Mouse (Mus musculus) heart, postnatal 25 days (tissue): Measurements from ENCODE around the gene Dip2c. TPM values are rescaled to one million over a fixed set of nuclear protein-coding genes. Genes with fewer than 3 reads are reported as not detected.

Source experiments
- DNase-seq: peaks from one replicate; pipeline ENCODE4 v3.0.0; 2022; ENCODE audit warnings: low spot score
- intact Hi-C: fragments of 180-260 bp; cut with DNase I; formaldehyde crosslinking; loops from one replicate; pipeline ENCODE4 v1.15.1; 2025
- total RNA-seq, 2 experiments: library from RNA; stranded (reverse); gene quantifications; 2 replicates each; pipeline ENCODE4 v1.2.3; 2021

The Dip2c gene
- total RNA-seq, 2 experiments from 2014 or later: 41.8 to 46.0 TPM

DNA sequence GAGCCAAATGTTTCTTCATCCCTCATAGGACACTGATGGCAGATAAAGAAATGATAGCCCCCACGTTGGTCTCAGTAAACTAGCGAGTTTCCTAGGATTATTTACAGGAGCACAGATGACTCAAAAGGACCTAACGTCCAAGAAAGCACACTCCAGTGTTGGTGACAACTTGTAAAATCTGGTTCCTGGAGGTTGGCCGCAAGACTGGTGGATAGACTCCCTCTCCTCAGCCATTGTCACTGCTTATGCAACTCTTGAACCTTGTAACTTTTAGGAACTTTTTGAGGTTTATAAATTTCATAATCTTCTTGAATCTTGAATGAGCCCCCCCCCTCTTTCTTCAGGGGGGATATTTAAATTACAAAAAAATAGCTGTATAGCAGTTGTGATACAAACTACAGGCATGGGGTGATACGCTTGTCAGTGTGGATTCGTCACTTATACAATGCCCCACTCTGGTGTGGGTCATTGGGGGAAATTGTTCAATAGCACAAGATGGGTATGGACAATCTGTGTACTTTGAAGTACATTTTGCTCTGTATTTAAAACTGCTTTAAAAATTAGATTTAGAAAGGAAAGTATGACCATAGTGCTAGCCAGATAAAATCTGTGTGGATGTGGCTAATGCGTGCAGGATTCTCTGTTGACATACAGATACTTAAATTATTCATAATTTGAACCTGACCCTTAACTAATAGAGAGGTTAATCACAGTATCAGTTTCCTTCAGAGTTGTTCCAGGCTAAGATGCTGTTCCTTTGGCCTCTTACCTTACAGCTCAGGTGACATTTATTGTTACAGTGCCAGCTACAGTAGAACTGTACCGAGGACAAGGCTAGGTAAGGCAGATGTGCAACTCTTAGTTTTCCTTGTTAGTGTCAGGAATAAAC, 181.3 kb downstream of the Dip2c start:
- DNase-seq: no peak
- intact Hi-C loops: no loop called here

DNA sequence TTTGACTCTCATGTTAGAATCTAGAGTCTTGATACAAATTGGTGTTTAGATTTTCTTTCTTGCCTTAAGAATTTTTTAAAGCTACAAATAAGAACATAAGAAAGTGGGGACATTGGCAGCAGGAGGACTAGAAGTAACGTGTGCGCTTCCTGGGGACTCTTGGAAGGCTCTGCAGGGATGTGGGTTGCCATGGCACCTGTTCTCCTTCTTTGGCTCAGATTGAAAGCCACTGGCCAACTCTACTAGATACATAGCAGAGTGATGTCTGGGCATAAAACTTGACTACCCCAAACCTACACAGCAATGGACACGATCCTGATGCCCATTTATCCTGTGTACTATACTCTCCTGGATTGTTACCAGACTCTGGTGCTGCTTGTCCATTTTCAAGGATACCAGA, 188.1 kb downstream of the Dip2c start:
- DNase-seq: no peak
- intact Hi-C loops: no loop called here

DNA sequence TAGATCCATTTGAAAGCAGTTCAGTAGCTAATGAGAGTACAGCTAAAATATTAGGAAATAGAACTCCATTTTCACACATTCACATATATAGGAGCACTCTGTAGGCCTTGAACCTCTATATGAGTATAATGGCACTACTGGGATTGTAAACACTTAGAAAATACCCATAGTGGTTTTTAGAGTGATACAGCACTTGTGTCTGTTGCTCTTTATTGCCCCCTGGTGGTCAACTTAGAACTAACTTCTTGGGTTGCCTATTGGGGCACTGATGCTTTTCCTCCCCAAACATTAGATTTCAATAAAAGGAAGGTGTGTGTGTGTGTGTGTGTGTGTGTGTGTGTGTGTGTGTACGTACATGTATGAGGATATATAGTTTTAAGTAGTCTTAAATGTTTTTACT, 190.9 kb downstream of the Dip2c start:
- no peak for DNase-seq
- intact Hi-C loops: loop anchor here (5.0 kb wide), 2 partner anchors 115 to 380 kb away; no protein-coding TSS in a partner anchor

DNA sequence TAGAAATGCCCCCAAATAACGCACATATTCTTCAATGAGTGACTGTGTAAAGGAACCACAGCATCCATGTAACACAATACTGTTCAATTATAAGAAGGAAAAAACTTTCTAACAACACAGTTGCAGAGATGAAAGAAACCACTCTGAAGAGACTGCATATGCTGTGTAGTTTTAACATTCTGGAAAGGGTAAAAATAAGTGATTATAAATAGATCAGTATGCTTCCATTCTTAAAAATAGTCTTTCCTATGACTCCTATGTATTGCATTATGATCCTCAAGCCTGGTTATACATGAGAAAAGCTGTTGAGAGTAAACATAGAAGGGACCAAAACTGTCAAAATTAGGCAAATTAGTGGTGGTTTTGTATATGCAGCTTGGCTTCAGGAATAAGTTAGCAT, 197.1 kb downstream of the Dip2c start:
- DNase-seq: no peak
- intact Hi-C loops: no loop called here

DNA sequence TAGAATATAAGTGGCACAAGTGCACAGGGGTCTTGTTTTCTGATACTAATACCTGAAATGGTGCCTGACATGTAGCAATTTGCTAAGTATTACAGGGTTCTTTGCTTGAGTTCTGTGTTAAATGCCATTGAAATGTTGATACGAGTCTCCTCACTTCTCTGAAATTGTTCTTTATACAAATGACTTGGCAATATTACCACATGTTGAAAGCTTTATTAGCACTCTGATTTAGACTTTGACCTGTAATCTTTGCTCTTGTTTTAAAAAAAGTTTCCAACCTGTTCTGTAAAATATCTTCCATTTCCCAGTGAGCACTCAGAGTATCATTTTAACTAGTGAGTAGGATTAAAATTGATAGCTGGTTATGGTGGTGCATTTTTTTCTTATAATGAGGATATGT, 205.4 kb downstream of the Dip2c start:
- intact Hi-C loops: no loop called here
- DNase-seq: no peak

DNA sequence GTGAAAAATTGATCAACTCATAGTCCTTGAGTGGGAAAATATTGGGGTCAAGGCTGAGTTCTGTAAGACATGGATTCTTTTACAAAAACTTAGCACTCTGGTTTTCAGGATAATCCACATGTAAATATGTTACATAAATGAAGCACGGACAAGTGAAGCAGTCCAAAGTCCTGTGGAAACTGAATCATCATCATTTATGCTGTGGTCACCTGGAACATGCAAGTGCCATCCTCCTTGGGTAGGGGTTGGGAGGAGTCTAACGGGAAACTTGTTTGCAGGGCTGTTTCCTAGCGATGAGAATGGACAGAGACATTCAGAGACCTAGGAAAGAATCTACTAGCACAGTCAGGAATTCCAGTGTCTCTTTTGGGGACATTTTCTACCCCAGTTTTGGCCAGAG, 213.4 kb downstream of the Dip2c start:
- intact Hi-C loops: loop anchor here (10.0 kb wide), 1 partner anchor 275 kb away; the partner anchor contains the start of gene Zmynd11
- no peak for DNase-seq

DNA sequence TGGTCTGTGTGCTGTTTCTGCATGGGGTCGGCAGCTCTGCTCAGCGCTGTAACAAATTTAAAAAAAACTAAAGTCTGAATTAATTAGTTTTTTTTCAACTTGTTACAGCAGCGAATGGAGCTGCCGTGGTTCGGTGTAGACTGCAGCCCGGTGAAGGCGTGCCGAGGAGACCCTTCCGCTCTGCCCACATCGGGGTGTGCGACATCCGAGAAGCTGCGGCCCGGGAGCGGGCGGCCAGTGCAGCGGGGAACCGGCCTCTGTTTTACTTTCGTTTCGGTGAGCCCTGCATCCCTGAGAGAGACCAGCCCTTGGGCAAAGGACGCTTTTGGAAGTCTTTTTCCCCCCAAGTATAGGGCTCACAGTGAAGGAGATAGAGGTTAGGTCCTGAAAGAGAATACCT, 218.4 kb downstream of the Dip2c start:
- no peak for DNase-seq
- intact Hi-C loops: loop anchor here (10.0 kb wide), 1 partner anchor 270 kb away; the partner anchor contains the start of gene Zmynd11

DNA sequence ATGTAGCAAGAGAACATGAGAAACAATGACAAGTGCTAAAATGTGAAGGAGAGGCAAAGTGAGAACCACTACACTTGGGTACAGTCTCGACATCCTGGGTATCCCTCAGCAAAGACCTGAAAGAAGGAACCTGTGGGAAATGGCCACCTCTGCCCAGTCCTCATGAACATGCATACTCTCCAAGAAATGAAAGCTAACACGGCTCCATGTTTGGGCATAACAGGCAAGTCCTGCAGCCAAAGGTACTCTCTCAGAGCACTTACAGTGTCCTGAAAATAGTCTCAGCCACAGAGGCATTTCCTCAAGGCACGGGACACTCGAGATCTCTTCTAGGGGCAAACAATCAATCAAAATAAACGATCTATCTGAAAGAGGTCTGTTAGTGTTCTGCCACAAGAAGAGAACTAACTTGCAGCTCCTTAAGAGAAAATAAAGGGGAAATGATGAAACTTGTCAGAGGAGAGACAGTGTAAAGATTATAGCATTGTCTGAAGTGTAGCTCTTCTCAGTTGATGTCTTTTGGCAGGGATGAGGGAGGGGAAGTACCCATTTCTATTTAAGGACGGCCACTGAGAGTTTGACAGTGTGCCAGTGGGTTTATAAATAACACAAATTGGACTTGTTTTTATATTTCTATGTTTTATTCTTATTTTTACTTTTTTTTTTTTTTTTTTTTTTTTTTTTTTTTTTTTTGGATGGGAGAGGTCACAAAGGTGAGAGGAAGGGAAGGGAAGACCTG, 228.0 kb downstream of the Dip2c start:
- intact Hi-C loops: no loop called here
- no peak for DNase-seq

DNA sequence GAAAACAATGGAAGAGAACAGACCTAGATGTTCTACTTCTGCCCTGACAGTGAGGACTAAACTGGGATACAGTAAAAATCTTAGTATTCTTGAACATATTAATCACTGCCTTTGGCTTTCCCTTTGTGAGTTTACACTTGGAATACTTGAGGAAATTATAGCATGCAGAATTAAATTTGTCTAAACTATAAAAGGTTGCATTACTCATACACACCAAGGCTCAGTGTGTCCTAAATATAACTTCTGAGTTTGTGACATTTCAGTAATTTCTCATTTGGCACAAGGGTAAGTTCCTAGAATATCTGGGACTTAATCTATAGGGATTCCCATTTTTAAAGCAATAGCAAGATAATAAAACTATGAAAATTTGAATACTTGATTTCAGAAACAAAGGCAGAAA, 262.2 kb downstream of the Dip2c start:
- intact Hi-C loops: no loop called here
- no peak for DNase-seq

DNA sequence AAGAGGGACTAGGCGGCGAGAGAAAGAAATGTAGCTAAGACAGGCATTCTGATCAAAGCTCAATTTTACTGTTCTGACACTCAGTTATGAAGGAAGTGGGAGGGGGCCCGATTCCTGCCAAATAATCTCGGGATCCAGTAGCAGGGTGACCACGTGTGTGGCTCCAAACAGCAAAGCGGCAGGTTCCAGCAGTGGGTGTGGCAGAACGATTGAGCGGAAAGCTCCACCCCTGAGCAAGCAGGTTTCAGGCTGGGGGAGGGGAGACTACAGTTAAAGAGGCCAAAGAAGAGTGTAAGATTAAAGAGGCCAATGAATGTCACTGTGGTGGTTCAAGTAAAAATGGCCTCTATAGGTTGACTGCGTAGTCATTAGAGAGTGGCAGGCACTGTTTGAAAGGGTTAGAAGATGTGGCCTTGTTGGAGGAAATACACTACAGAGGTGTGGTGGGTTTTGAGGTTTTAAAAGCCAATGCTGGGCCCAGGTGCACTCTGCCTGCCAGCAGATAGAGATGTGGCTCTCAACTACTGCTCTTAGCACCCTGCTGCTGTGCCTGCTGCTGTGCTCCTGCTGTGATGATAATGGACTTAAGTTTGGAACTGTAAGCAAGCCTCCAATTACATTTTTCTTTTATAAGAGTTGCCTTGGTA, 271.5 kb downstream of the Dip2c start:
- DNase-seq: peak; percentile 1
- intact Hi-C loops: no loop called here

DNA sequence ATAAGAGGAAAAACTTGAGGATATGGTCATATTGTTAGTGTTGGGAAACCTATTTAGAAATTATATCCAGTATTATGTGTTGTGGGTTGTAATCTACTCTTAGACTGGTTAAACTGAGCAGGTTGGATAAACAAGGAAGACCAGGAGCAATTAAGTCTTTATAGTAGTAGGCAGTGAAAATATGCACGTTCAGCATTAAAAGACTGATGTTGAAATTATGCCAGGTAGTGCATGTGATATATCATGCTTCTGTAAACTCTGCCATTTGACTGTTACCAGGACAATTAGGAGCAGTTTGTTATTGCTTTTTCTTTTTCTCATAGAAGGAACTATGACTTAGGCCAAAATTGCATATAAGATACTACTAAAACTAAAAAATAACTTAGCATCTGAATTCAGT, 285.8 kb downstream of the Dip2c start:
- no peak for DNase-seq
- intact Hi-C loops: loop anchor here (10.0 kb wide), 1 partner anchor 377 kb away; no protein-coding TSS in a partner anchor

DNA sequence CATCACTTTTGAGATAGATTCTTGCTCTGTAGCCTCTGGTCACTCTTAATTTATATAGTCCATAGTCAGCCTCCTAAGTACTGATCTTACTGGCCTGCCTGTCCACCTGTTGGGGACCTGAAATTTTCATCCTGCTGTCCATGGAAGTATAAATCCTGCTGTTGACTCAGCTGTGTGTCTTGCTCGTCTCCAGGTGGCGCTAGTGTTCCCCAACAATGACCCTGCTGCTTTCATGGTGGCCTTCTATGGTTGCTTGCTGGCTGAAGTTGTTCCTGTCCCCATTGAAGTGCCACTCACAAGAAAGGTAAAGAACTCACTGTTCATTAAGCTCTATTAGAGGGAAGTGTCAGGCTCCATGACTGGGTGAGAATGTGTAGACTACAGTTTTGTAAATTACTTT, 286.6 kb downstream of the Dip2c start:
- intact Hi-C loops: loop anchor here (10.0 kb wide), 1 partner anchor 378 kb away; no protein-coding TSS in a partner anchor
- DNase-seq: no peak

DNA sequence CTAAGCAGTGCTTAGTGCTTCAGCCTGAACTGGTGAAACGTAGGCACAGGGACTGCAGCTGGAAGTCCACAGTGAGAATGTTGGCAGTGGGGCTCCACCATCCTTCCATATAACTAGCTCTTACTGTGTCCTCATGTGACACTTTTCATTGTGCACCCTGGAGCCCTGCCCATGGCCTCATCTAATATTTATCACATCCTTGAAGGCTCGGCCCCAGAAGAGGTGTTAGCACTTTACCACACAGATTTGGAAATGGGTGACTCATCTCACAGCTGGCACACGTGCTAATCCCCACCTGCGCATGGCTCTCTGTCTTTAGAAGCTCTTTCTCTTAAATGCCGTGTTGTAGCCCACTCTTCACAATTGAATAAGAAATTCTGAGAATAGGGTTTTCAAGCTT, 292.5 kb downstream of the Dip2c start:
- peak; percentile 5 for DNase-seq
- intact Hi-C loops: loop anchor here (10.0 kb wide), 1 partner anchor 384 kb away; no protein-coding TSS in a partner anchor

DNA sequence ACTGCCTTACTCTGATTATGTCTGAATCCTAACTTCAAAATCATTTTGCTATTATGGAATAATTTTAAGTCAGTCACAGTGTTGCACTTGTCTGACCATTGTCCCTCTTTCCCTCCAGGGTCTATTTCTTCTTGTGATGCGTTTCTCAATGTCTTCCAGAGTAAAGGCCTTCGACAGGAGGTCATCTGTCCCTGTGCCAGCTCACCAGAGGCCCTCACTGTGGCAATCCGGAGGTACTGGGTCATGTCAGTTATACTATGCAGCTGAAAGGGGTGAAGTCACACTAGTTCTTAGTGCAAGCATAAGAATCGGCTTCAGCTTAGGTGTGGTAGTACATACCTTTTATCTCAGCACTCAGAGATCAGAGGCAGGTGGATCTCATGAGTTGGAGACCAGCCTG, 300.4 kb downstream of the Dip2c start:
- no peak for DNase-seq
- intact Hi-C loops: no loop called here

DNA sequence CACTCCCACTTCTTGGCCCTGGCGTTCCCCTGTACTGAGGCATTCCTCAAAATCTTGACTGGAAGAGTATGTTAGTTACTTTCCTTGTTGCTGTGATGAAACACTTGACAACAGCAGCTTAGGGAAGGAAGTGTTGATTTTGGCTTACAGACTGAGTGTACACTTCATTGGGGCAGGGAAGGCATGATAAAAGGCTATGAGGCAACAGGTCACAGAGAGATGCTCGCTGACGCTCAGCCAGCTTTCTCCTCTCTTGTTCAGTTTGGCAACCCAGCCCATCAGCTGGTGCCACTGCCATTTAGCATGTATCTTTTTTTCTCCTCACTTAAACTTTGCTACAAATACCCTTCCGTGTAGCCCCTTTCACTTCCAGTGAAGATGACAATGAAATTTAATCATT, 302.1 kb downstream of the Dip2c start:
- peak; percentile 19 for DNase-seq
- intact Hi-C loops: no loop called here

DNA sequence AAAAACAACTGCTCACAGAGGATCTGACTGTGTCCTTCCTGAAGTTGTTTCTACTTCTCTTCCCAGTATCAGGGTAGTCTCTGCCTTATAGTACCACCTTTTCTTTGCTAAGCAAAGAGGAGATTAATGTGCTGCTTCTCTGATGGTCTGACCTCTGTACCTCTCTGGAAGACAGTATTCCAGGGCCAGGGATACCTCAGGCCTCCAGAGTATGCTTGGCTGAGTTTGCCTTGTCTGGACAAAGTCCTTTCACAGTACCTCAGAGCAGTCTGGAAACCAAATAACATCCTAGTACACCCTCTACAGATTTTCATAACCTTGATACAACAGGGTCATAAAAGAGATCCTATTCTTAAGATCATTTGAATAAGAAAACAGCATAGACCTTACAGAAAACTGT, 305.5 kb downstream of the Dip2c start:
- intact Hi-C loops: no loop called here
- DNase-seq: no peak

DNA sequence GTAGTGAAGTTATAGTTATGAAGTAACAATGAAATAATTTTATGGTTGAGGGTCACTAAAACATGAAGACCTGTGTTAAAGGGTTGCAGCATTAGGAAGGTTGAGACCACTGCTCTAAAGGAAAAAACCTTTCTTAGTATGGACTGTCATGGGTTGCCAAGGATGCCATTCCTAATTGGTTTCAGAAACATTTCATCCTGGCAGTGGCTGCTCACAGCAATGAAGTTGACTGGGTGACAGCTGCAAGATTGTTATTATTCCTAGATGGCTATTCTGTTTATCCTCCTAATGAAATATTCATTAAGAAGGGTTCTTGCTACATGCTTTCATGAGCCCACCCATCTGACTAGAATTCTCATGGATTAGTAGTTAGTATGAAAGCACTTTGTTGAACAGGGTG, 307.3 kb downstream of the Dip2c start:
- intact Hi-C loops: no loop called here
- DNase-seq: no peak

DNA sequence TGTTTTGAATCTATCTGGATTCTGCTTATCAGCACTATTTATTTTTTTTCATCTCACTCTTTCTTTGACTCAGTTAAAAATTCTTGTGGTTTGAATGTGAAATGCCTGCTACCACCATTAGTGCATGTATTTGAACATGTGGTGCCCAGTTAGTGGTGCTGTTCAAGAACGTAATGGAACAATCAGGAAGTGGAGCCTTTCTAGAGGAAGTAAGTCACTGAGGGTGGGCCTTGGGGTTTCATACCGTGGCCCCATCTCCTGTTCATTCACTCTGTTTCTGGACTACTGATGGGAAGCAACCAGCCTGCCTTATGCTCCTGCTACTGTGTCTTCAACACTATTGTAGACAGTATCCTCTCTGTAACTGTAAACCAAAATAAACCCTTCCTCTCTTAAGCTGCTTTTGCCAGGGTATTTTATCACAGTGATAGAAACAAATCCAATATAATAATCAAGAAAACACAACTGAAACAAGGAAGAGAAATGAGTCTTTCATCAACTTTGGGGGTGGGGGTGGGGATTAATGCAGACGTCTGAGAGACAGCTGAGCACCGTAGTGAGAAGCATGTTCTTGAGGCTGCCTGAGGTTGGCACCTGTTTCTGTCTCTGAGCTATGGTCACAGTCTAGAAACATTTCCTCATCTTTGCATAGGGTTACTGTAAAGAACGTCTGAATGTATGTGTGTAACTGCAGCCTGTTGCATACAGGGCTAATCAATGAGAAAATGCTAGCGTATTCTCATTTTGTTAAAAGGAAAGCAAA, 323.2 kb downstream of the Dip2c start:
- intact Hi-C loops: no loop called here

DNA sequence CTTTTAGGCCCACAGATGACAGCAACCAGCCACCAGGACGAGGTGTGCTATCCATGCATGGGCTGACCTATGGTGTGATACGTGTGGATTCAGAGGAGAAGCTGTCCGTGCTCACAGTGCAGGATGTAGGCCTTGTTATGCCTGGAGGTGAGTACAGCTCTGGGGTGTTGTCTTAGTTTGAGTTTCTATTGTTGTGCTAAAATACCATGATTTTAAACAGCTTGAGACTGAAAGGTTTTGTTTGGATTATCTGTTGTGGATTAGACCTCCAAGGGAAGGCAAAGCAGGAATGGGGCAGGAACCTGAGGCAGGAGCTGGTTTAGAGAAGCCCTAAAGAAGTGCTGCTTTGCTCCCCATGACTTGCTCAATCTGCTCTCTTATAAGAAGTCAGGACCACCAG, 325.0 kb downstream of the Dip2c start:
- intact Hi-C loops: no loop called here
- no peak for DNase-seq

More for the DNA sequence above, 323.2 kb downstream of the Dip2c start:
- no peak for DNase-seq

DNA sequence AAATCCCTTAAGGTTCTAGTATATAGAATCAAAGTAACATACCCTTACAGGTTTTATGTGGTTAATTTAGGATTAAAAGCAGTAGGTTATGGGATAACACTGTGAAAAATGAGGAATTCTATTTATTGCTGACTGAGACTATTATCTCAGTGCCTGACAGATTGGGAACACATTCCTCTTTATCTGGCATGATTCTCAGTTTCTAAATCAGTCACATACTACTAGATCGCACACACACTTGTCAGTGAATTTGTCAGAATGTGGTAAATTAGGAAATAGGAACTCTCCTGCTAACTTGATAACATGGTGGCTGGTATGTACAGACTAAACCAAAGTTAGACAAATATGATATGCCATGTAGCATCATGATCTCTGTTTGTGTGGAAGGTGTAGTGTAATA, 334.9 kb downstream of the Dip2c start:
- intact Hi-C loops: no loop called here
- DNase-seq: no peak
